In genomic region chr1:88260114-88260513, GRCm38 (mm10) we compare ENCODE assay signal across 8 mouse cellular contexts. TPM values are rescaled to one million over a fixed set of nuclear protein-coding genes. Genes with fewer than 3 reads are reported as not detected.
DNase-seq lines count a peak whose midpoint lies in the region; ATAC-seq and TF ChIP-seq lines count a peak whose summit lies in the region.
"Had no signal": no experiment of that assay in that cellular context is flagged by ENCODE, and none has a peak within 500 bp of the region (broad histone marks: within the 10 kb centered on the region; RNA-seq: fewer than 3 reads in every experiment).

No protein-coding gene starts in this region.

- intact Hi-C loops in left cerebral cortex, postnatal 36 days (cut with DNase I) = no loop called here

- H3K4me2 ChIP-seq in lung, embryonic 16.5 days (ENCODE audit: low read depth, low read length) = no peak overlapping the region
- H3K4me2 ChIP-seq in forebrain, embryonic 14.5 days (ENCODE audit: low read length) = no peak overlapping the region

- H3K4me1 ChIP-seq in lung, embryonic 16.5 days (replicated peaks; ENCODE audit: control insufficient read depth, insufficient read depth, low read length) = no peaks in the 10 kb centered on the region
- H3K4me1 ChIP-seq in lung, adult 2 months (ENCODE audit: control insufficient read depth, insufficient read depth, low read length) = no peaks in the 10 kb centered on the region
- H3K4me1 ChIP-seq in forebrain, embryonic 14.5 days (ENCODE audit: control insufficient read depth, insufficient read depth, low read length) = no peaks in the 10 kb centered on the region

- H3K27me3 ChIP-seq in lung, embryonic 16.5 days (ENCODE audit: control insufficient read depth, insufficient read depth, low read depth, low read length) = no peaks in the 10 kb centered on the region
- H3K27me3 ChIP-seq in forebrain, embryonic 14.5 days (replicated peaks; ENCODE audit: control insufficient read depth, insufficient read depth, low read length) = no peaks in the 10 kb centered on the region

- H3K9me3 ChIP-seq in lung, embryonic 16.5 days (ENCODE audit: control insufficient read depth, low read length) = peaks cover 4% of the 10 kb centered on the region; the same call in 1 of the 2 replicates
- peaks cover 26% of the 10 kb centered on the region for H3K9me3 ChIP-seq in forebrain, embryonic 14.5 days (replicated peaks; ENCODE audit: control insufficient read depth, low read length)

- DNase-seq in lung, adult 2 months = no peak
- DNase-seq in forebrain, embryonic 14.5 days (ENCODE audit: low spot score) = no peak
- peak; percentile 62 for DNase-seq in kidney, adult 18-20 months
- DNase-seq in left cerebral cortex, postnatal 36 days (ENCODE audit: low spot score in 2 of 2) = no peak

- no peak overlapping the region for H3K9ac ChIP-seq in lung, embryonic 16.5 days (ENCODE audit: low read length)
- H3K9ac ChIP-seq in forebrain, embryonic 14.5 days (ENCODE audit: low read length) = no peak overlapping the region

- H3K4me3 ChIP-seq in lung, embryonic 16.5 days (ENCODE audit: low read length) = no peak overlapping the region
- H3K4me3 ChIP-seq in lung, adult 2 months (replicated peaks; ENCODE audit: extremely low read depth, low read depth, low read length) = no peak overlapping the region
- H3K4me3 ChIP-seq in forebrain, embryonic 14.5 days (ENCODE audit: low read depth, low read length) = no peak overlapping the region

- no peak for TF ChIP-seq POLR2A in lung, adult 2 months (IDR thresholded peaks at IDR 0.05; ENCODE audit: borderline replicate concordance, extremely low read depth, low read depth, low read length)

- peaks cover 56% of the 10 kb centered on the region for H3K36me3 ChIP-seq in lung, embryonic 16.5 days (ENCODE audit: control insufficient read depth, insufficient read depth, low read length)
- peaks cover 60% of the 10 kb centered on the region for H3K36me3 ChIP-seq in forebrain, embryonic 14.5 days (ENCODE audit: control insufficient read depth, insufficient read depth, low read length)

- H3K27ac ChIP-seq in lung, embryonic 16.5 days (ENCODE audit: low read length) = no peak overlapping the region
- H3K27ac ChIP-seq in forebrain, embryonic 14.5 days (ENCODE audit: low read depth, low read length) = no peak overlapping the region

- WGBS in lung, embryonic 16.5 days = 77% methylated on average over 6 of the region's 6 CpGs
- 69% methylated on average over 6 of the region's 6 CpGs for WGBS in lung, adult 2 months
- WGBS in forebrain, embryonic 14.5 days = 85% methylated on average over 6 of the region's 6 CpGs

- TF ChIP-seq CTCF in lung, adult 2 months (IDR thresholded peaks at IDR 0.05; ENCODE audit: insufficient read depth, low read length) = no peak

- ATAC-seq in lung, embryonic 16.5 days (ENCODE audit: low read depth) = peak; percentile 4
- 0 out of 2 replicates have a peak, but pooled peaks have one; percentile 5 for ATAC-seq in forebrain, embryonic 14.5 days
- 0 out of 2 replicates have a peak, but pooled peaks have one; percentile 0 for ATAC-seq in megakaryocyte progenitor cell, adult 5-6 weeks (replicated peaks; ENCODE audit: poor library complexity)
- no peak for ATAC-seq in erythroblast, adult 5-6 weeks (replicated peaks; ENCODE audit: low FRiP score, poor library complexity, severe bottlenecking)

RNA-seq across cellular contexts. Expression of gene Hjurp, which starts 17.3 kb away (rescaled TPM):
- 184 and 186 TPM in 2 replicates for polyA plus RNA-seq in lung, embryonic 16.5 days (2015; fragmentation: Nextera tagmentation; extraction: Ambion mirVana)
- polyA plus RNA-seq in lung, adult 2 months (2012; rRNA removed) = 29.4 and 32.1 TPM in 2 replicates
- polyA plus RNA-seq in forebrain, embryonic 14.5 days (2014; fragmentation: Nextera tagmentation; extraction: Ambion mirVana) = 64.5 and 76.3 TPM in 2 replicates
- total RNA-seq in megakaryocyte progenitor cell, adult 5-6 weeks (2015) = 104 and 106 TPM in 2 replicates
- total RNA-seq in megakaryocyte progenitor cell, adult 5-6 weeks (2017) = 156 and 189 TPM in 2 replicates
- 10 to 100 TPM; 33.0 to 38.9 TPM for total RNA-seq in left cerebral cortex, postnatal 36 days (2021)
- 66.9 and 89.5 TPM in 2 replicates for total RNA-seq in erythroblast, adult 5-6 weeks (2015; ENCODE audit: low replicate concordance)
- 110 and 133 TPM in 2 replicates for total RNA-seq in erythroblast, adult 5-6 weeks (2017; ENCODE audit: low replicate concordance)

RNA-seq across cellular contexts. Expression of gene Trpm8, which starts 17.3 kb away (rescaled TPM):
- polyA plus RNA-seq in lung, embryonic 16.5 days (2015; fragmentation: Nextera tagmentation; extraction: Ambion mirVana) = 0.04 TPM in 1 of 2 replicates, not detected in the other
- not detected in 2 replicates for polyA plus RNA-seq in lung, adult 2 months (2012; rRNA removed)
- polyA plus RNA-seq in forebrain, embryonic 14.5 days (2014; fragmentation: Nextera tagmentation; extraction: Ambion mirVana) = not detected in 2 replicates
- total RNA-seq in megakaryocyte progenitor cell, adult 5-6 weeks (2015) = not detected in 2 replicates
- not detected in 2 replicates for total RNA-seq in megakaryocyte progenitor cell, adult 5-6 weeks (2017)
- under 1 TPM in 1 of 2 experiments, not detected in 1; 0.25 TPM for total RNA-seq in left cerebral cortex, postnatal 36 days (2021)
- not detected in 2 replicates for total RNA-seq in erythroblast, adult 5-6 weeks (2015; ENCODE audit: low replicate concordance)
- total RNA-seq in erythroblast, adult 5-6 weeks (2017; ENCODE audit: low replicate concordance) = not detected in 2 replicates

RNA-seq across cellular contexts. Expression of gene Mroh2a, which starts 33.3 kb away (rescaled TPM):
- polyA plus RNA-seq in lung, embryonic 16.5 days (2015; fragmentation: Nextera tagmentation; extraction: Ambion mirVana) = 1.0 and 1.7 TPM in 2 replicates
- polyA plus RNA-seq in lung, adult 2 months (2012; rRNA removed) = 0.17 and 0.20 TPM in 2 replicates
- polyA plus RNA-seq in forebrain, embryonic 14.5 days (2014; fragmentation: Nextera tagmentation; extraction: Ambion mirVana) = 1.3 and 1.7 TPM in 2 replicates
- total RNA-seq in megakaryocyte progenitor cell, adult 5-6 weeks (2015) = 0.39 and 1.1 TPM in 2 replicates
- total RNA-seq in megakaryocyte progenitor cell, adult 5-6 weeks (2017) = 0.10 and 0.17 TPM in 2 replicates
- total RNA-seq in left cerebral cortex, postnatal 36 days (2021) = under 1 TPM in 1 of 2 experiments, not detected in 1; 0.07 TPM
- 1.7 TPM in 1 of 2 replicates, not detected in the other for total RNA-seq in erythroblast, adult 5-6 weeks (2015; ENCODE audit: low replicate concordance)
- 0.17 and 0.70 TPM in 2 replicates for total RNA-seq in erythroblast, adult 5-6 weeks (2017; ENCODE audit: low replicate concordance)

RNA-seq across cellular contexts. Expression of gene Ugt1a1, which starts 48.4 kb away (rescaled TPM):
- polyA plus RNA-seq in lung, embryonic 16.5 days (2015; fragmentation: Nextera tagmentation; extraction: Ambion mirVana) = not detected in 2 replicates
- 0.11 and 1.3 TPM in 2 replicates for polyA plus RNA-seq in lung, adult 2 months (2012; rRNA removed)
- polyA plus RNA-seq in forebrain, embryonic 14.5 days (2014; fragmentation: Nextera tagmentation; extraction: Ambion mirVana) = not detected in 2 replicates
- 0.39 and 0.83 TPM in 2 replicates for total RNA-seq in megakaryocyte progenitor cell, adult 5-6 weeks (2015)
- 0.14 and 0.83 TPM in 2 replicates for total RNA-seq in megakaryocyte progenitor cell, adult 5-6 weeks (2017)
- under 1 TPM in 1 of 2 experiments, not detected in 1; 0.18 TPM for total RNA-seq in left cerebral cortex, postnatal 36 days (2021)
- not detected in 2 replicates for total RNA-seq in erythroblast, adult 5-6 weeks (2015; ENCODE audit: low replicate concordance)
- total RNA-seq in erythroblast, adult 5-6 weeks (2017; ENCODE audit: low replicate concordance) = 0.70 and 1.0 TPM in 2 replicates
- total RNA-seq: layer of hippocampus, adult 8-10 months had no signal

RNA-seq across cellular contexts. Expression of gene Dnajb3, which starts 54.5 kb away (rescaled TPM):
- 4.1 and 6.5 TPM in 2 replicates for polyA plus RNA-seq in lung, embryonic 16.5 days (2015; fragmentation: Nextera tagmentation; extraction: Ambion mirVana)
- polyA plus RNA-seq in lung, adult 2 months (2012; rRNA removed) = 1.3 and 1.8 TPM in 2 replicates
- polyA plus RNA-seq in forebrain, embryonic 14.5 days (2014; fragmentation: Nextera tagmentation; extraction: Ambion mirVana) = 11.8 and 14.4 TPM in 2 replicates
- total RNA-seq in megakaryocyte progenitor cell, adult 5-6 weeks (2015) = 0.68 and 2.4 TPM in 2 replicates
- 0.17 and 1.2 TPM in 2 replicates for total RNA-seq in megakaryocyte progenitor cell, adult 5-6 weeks (2017)
- 1 to 10 TPM; 2.2 to 2.5 TPM for total RNA-seq in left cerebral cortex, postnatal 36 days (2021)
- total RNA-seq in erythroblast, adult 5-6 weeks (2015; ENCODE audit: low replicate concordance) = 5.6 and 20.9 TPM in 2 replicates
- 5.4 and 9.1 TPM in 2 replicates for total RNA-seq in erythroblast, adult 5-6 weeks (2017; ENCODE audit: low replicate concordance)
